Mouse (Mus musculus): ENCODE measurements around the gene Frem1.

- TF ChIP-seq CTCF (IDR thresholded peaks at IDR 0.05; ENCODE audit: extremely low read depth, insufficient read depth, insufficient read length, insufficient replicate concordance) (no peak), POLR2A (IDR thresholded peaks at IDR 0.05; ENCODE audit: low read depth, low read length) (no peak)
Observed at GRCm38 (mm10) chr4:82870931-82871330, 181.2 kb downstream of the Frem1 start.

Measured in spleen, adult 2 months (tissue).